Mouse (Mus musculus): ENCODE measurements at regions not wholly inside any gene's neighbourhood (a gene's known extent, or its start where the extent isn't known, plus 50 kb on each side); places are given as distances from the start of the nearest gene placed in this dataset.

GRCm38 (mm10) chr11:63708412-63708811 is 213.7 kb downstream of the Hs3st3b1 start:
- Histone ChIP-seq H3K4me2 (no peak overlapping the region), H3K4me1 (peaks cover 5% of the 10 kb centered on the region; the same call in 1 of the 2 replicates), H3K9me3 (no peaks in the 10 kb centered on the region), H3K27ac (no peak overlapping the region), H3K9ac (no peak overlapping the region), H3K36me3 (no peaks in the 10 kb centered on the region), H3K27me3 (no peaks in the 10 kb centered on the region; the same call in 1 of the 2 replicates), H3K4me3 (no peak overlapping the region)
- ATAC-seq (ENCODE audit: insufficient number of reproducible peaks, low FRiP score, low TSS enrichment, low read depth): no peak
- WGBS: 41% methylated on average over 4 of the region's 4 CpGs

- no peak for ATAC-seq (ENCODE audit: insufficient number of reproducible peaks, low FRiP score, low TSS enrichment, low read depth)
- Histone ChIP-seq H3K9ac (no peak overlapping the region), H3K36me3 (no peaks in the 10 kb centered on the region), H3K27me3 (no peaks in the 10 kb centered on the region; the same call in 1 of the 2 replicates), H3K4me1 (peaks cover 5% of the 10 kb centered on the region; the same call in 1 of the 2 replicates), H3K4me3 (no peak overlapping the region), H3K4me2 (no peak overlapping the region), H3K9me3 (no peaks in the 10 kb centered on the region), H3K27ac (no peak overlapping the region)
- 40% methylated on average over 15 of the region's 15 CpGs for whole genome bisulfite sequencing
Measured at GRCm38 (mm10) chr11:63712053-63712864, 209.8 kb downstream of the Hs3st3b1 start.

DNA sequence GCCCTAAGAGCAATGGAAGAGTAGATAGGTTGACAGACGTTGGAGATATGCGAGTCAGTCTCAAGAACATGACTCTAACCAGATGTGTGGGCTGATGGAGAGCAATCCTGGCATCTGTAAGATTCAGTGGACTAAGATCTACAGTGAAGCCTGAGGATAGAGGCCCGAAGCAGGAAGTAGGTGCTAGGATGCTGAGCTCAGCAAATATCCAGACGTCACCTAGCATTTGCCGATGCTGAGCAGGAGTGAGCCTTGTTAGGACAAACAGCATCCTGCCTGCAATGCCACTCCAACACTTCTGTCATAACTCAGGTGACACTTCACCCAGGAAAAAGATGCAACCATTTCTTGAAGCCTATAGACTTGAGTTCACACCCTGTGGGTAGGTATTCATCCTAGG is 199.8 kb downstream of the Hs3st3b1 start:
- Histone ChIP-seq H3K9ac (no peak overlapping the region), H3K9me3 (no peaks in the 10 kb centered on the region), H3K4me2 (no peak overlapping the region), H3K36me3 (no peaks in the 10 kb centered on the region), H3K27ac (no peak overlapping the region), H3K4me3 (no peak overlapping the region), H3K4me1 (no peaks in the 10 kb centered on the region), H3K27me3 (no peaks in the 10 kb centered on the region)
- 86% methylated on average over 5 of the region's 5 CpGs for WGBS
- no peak for ATAC-seq (ENCODE audit: insufficient number of reproducible peaks, low FRiP score, low TSS enrichment, low read depth)

DNA sequence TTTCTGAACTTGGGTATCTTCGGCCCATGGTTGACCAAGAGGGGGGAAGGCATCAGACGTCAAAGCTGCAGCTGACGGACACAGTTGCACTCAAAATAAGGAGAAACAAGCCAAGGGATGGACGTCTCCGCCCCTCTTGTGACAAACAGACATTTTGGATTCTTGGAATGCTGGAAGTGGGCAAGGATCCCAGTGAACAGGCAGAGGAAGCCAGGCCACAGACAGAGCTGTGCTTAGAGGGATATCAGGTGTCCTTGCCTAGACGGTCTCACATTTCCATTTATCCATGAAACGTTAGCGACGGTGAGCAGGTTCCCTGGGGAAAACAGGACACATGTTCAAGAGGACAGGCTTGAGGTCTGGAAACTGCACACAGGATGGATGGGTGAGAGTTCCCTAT is 191.2 kb downstream of the Hs3st3b1 start:
- ATAC-seq (ENCODE audit: insufficient number of reproducible peaks, low FRiP score, low TSS enrichment, low read depth): no peak
- H3K9me3 ChIP-seq: no peaks in the 10 kb centered on the region
- H3K9ac ChIP-seq: no peak overlapping the region
- H3K36me3 ChIP-seq: no peaks in the 10 kb centered on the region
- no peak overlapping the region for H3K4me2 ChIP-seq
- H3K27ac ChIP-seq: no peak overlapping the region
- H3K4me3 ChIP-seq: no peak overlapping the region
- H3K4me1 ChIP-seq: no peaks in the 10 kb centered on the region
- no peaks in the 10 kb centered on the region for H3K27me3 ChIP-seq
- 64% methylated on average over 9 of the region's 9 CpGs for WGBS

DNA sequence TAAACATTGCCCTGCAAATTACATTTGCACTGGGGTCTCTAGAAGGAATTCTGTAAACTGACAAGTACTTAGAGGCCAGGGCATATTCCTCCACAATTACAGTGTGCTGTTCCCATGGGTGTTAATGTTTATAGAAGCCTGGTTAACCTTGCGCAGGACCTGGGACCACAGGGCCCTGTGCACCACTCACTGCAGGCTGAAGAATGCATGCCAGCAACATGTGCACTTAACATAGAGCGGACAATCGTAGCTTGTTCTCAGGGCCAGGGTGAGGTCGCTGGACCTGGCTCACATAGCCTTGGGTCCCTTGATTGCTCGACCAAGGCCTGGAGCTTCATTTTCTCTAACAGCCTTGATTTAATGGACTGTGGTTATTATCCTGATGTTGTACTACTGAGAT is 168.8 kb downstream of the Hs3st3b1 start:
- H3K9ac ChIP-seq: no peak overlapping the region
- no peak for ATAC-seq (ENCODE audit: insufficient number of reproducible peaks, low FRiP score, low TSS enrichment, low read depth)
- WGBS: 51% methylated on average over 5 of the region's 5 CpGs
- H3K4me2 ChIP-seq: no peak overlapping the region
- H3K9me3 ChIP-seq: no peaks in the 10 kb centered on the region
- no peaks in the 10 kb centered on the region for H3K36me3 ChIP-seq
- H3K27ac ChIP-seq: no peak overlapping the region
- no peaks in the 10 kb centered on the region for H3K27me3 ChIP-seq
- H3K4me3 ChIP-seq: no peak overlapping the region
- peaks cover 5% of the 10 kb centered on the region; the same call in 1 of the 2 replicates for H3K4me1 ChIP-seq

DNA sequence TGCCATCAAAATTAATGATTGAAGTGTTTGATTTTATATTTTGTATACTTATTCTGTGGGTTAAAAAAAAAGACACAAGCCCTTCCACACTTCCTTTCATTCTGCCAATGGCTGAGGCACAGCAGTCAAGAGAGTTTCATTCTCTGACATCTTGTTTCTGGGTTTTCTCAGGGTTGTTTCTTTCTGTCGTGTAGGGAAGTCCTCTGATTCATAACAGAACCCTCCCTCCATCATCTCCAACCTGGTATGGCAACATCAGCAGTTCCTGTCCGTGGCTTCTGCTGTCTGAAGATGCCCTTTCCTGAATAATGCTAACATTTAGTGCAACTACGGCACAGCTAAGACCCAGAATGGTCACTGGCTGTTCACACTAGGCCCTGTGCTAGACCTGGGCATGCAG is 167.3 kb downstream of the Hs3st3b1 start:
- Histone ChIP-seq H3K36me3 (no peaks in the 10 kb centered on the region), H3K4me2 (no peak overlapping the region), H3K4me3 (no peak overlapping the region), H3K9ac (no peak overlapping the region), H3K4me1 (peaks cover 5% of the 10 kb centered on the region; the same call in 1 of the 2 replicates), H3K27ac (no peak overlapping the region), H3K9me3 (no peaks in the 10 kb centered on the region), H3K27me3 (no peaks in the 10 kb centered on the region)
- WGBS: 79% methylated on average over 3 of the region's 3 CpGs
- no peak for ATAC-seq (ENCODE audit: insufficient number of reproducible peaks, low FRiP score, low TSS enrichment, low read depth)

- Histone ChIP-seq H3K4me3 (no peak overlapping the region), H3K4me1 (no peaks in the 10 kb centered on the region), H3K9me3 (no peaks in the 10 kb centered on the region), H3K36me3 (no peaks in the 10 kb centered on the region), H3K9ac (no peak overlapping the region), H3K27ac (no peak overlapping the region), H3K27me3 (no peaks in the 10 kb centered on the region), H3K4me2 (no peak overlapping the region)
- WGBS: 74% methylated on average over 3 of the region's 3 CpGs
- no peak for ATAC-seq (ENCODE audit: insufficient number of reproducible peaks, low FRiP score, low TSS enrichment, low read depth)
Measured at GRCm38 (mm10) chr11:63758313-63758712, 163.8 kb downstream of the Hs3st3b1 start.

DNA sequence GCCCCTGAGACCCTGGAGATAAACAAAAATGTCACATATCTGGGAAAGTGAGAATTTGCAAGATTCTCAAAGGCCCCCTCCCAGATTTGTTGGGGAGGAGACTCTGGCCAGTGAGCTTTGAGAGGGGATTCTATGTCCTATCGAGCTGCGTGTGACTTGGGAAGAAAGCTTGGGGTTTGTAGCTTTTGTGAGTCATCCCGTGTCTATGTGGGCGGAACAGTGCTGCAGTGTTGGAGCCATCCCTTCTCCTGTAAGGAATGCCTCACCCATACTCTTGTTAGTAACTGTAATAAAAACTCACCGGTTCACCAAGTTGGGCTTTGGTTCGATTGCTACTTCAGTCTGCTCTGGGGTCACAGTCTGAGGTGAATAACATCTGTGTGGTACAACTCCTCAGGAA is 160.5 kb downstream of the Hs3st3b1 start:
- Histone ChIP-seq H3K36me3 (no peaks in the 10 kb centered on the region), H3K9ac (no peak overlapping the region), H3K27me3 (no peaks in the 10 kb centered on the region), H3K9me3 (no peaks in the 10 kb centered on the region), H3K27ac (no peak overlapping the region), H3K4me3 (no peak overlapping the region), H3K4me1 (no peaks in the 10 kb centered on the region), H3K4me2 (no peak overlapping the region)
- ATAC-seq (ENCODE audit: insufficient number of reproducible peaks, low FRiP score, low TSS enrichment, low read depth): no peak
- 70% methylated on average over 6 of the region's 6 CpGs for WGBS

- no peak overlapping the region for H3K4me3 ChIP-seq
- no peak overlapping the region for H3K27ac ChIP-seq
- no peak overlapping the region for H3K4me2 ChIP-seq
- 64% methylated on average over 10 of the region's 10 CpGs for WGBS
- no peaks in the 10 kb centered on the region for H3K36me3 ChIP-seq
- H3K9me3 ChIP-seq: no peaks in the 10 kb centered on the region
- 0 out of 2 replicates have a peak, but pooled peaks cover 4% of the 10 kb centered on the region for H3K27me3 ChIP-seq
- no peaks in the 10 kb centered on the region for H3K4me1 ChIP-seq
- no peak for ATAC-seq (ENCODE audit: insufficient number of reproducible peaks, low FRiP score, low TSS enrichment, low read depth)
- H3K9ac ChIP-seq: no peak overlapping the region
Measured at GRCm38 (mm10) chr11:63767631-63768250, 154.3 kb downstream of the Hs3st3b1 start.

DNA sequence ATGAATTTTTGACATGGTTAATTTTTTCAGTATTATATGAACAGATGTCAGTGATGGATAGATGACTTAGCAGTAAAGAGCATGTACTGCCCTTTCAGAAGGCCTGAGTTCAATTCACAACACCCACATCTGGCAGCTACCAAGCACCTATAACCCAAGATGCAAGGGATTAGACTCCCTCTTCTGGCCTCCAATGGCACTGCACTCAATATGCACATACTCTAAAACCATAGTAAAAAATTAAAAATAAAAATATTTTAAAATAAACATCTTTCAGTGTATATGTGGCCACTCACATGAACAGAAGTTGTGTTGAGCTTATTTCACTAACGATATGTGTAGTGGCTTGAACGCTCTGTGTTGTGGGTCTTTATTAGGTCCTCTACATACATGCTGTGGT is 152.4 kb downstream of the Hs3st3b1 start:
- Histone ChIP-seq H3K36me3 (no peaks in the 10 kb centered on the region), H3K4me2 (no peak overlapping the region), H3K9ac (no peak overlapping the region), H3K4me1 (no peaks in the 10 kb centered on the region), H3K4me3 (no peak overlapping the region), H3K9me3 (no peaks in the 10 kb centered on the region), H3K27ac (no peak overlapping the region), H3K27me3 (0 out of 2 replicates have a peak, but pooled peaks cover 4% of the 10 kb centered on the region)
- no peak for ATAC-seq (ENCODE audit: insufficient number of reproducible peaks, low FRiP score, low TSS enrichment, low read depth)
- WGBS: 95% methylated on average over 2 of the region's 2 CpGs

- 35% methylated on average over 6 of the region's 6 CpGs for WGBS
- H3K27ac ChIP-seq: 0 out of 2 replicates have a peak overlapping the region, but pooled peaks have one; percentile 27
Measured at GRCm38 (mm10) chr11:63775382-63775781, 146.7 kb downstream of the Hs3st3b1 start.

GRCm38 (mm10) chr11:63779371-63779770 is 142.7 kb downstream of the Hs3st3b1 start:
- H3K4me3 ChIP-seq: no peak overlapping the region
- H3K4me1 ChIP-seq: peaks cover 12% of the 10 kb centered on the region; the same call in 1 of the 2 replicates
- no peak for ATAC-seq (ENCODE audit: insufficient number of reproducible peaks, low FRiP score, low TSS enrichment, low read depth)
- 56% methylated on average over 6 of the region's 6 CpGs for WGBS
- H3K9me3 ChIP-seq: no peaks in the 10 kb centered on the region
- no peak overlapping the region for H3K4me2 ChIP-seq
- no peak overlapping the region for H3K27ac ChIP-seq
- H3K36me3 ChIP-seq: no peaks in the 10 kb centered on the region
- peaks cover under 1% of the 10 kb centered on the region for H3K27me3 ChIP-seq
- no peak overlapping the region for H3K9ac ChIP-seq

More at GRCm38 (mm10) chr11:63775382-63775781, 146.7 kb downstream of the Hs3st3b1 start:
- no peaks in the 10 kb centered on the region for H3K9me3 ChIP-seq
- no peak overlapping the region for H3K9ac ChIP-seq
- no peaks in the 10 kb centered on the region; the same call in 1 of the 2 replicates for H3K27me3 ChIP-seq
- H3K4me1 ChIP-seq: peaks cover 12% of the 10 kb centered on the region; the same call in 1 of the 2 replicates
- H3K36me3 ChIP-seq: no peaks in the 10 kb centered on the region
- no peak for ATAC-seq (ENCODE audit: insufficient number of reproducible peaks, low FRiP score, low TSS enrichment, low read depth)
- H3K4me2 ChIP-seq: no peak overlapping the region
- no peak overlapping the region for H3K4me3 ChIP-seq

All from limb, embryonic 15.5 days (tissue).